Mouse (Mus musculus) CH12.LX (cell line): ENCODE results near the gene Babam2. TPM values are rescaled to one million over a fixed set of nuclear protein-coding genes. Genes with fewer than 3 reads are reported as not detected.

ENCODE experiments used
- DNase-seq: peaks from one replicate; pipeline ENCODE4 v3.0.0-alpha.2; 2013; ENCODE audit errors: extremely low read depth
- H3K27ac ChIP-seq: 2 replicates; pipeline ENCODE4 v1.5.1; 2012; ENCODE audit warnings: low read depth, mild to moderate bottlenecking, control low read depth, moderate library complexity; ENCODE audit not compliant: insufficient read depth
- H3K27me3 ChIP-seq: replicated peaks from 2 replicates; pipeline ENCODE3; 2012; ENCODE audit warnings: inconsistent platforms
- H3K36me3 ChIP-seq, 2 experiments: replicated peaks in 1 of 2; 2 replicates each; pipeline versions ENCODE3 to v1.6.1; 2012; ENCODE audit warnings: inconsistent platforms in 1 of 2, low read length in 1 of 2, mild to moderate bottlenecking in 1 of 2, mixed read lengths in 1 of 2, moderate library complexity in 1 of 2; ENCODE audit not compliant: control insufficient read depth in 1 of 2, insufficient read depth in 1 of 2
- H3K4me1 ChIP-seq, 2 experiments: 2 replicates each; pipeline ENCODE4 v1.6.1; 2012; ENCODE audit warnings: inconsistent platforms in 1 of 2, moderate library complexity in 1 of 2; ENCODE audit not compliant: insufficient read depth in 2 of 2, control insufficient read depth in 1 of 2
- H3K4me2 ChIP-seq: 2 replicates; pipeline ENCODE4 v1.6.1; 2012; ENCODE audit warnings: low read depth, mild to moderate bottlenecking, control low read depth; ENCODE audit not compliant: poor library complexity, insufficient read depth, severe bottlenecking
- H3K4me3 ChIP-seq, 3 experiments: fragments of 150-350 bp in 1 of 3; sonication (generic) in 1 of 3; replicated peaks in 1 of 3; 2 replicates each; pipeline versions ENCODE3 to v1.5.1; 2011 to 2012; ENCODE audit warnings: low read depth in 2 of 3, low read length in 2 of 3, mild to moderate bottlenecking in 2 of 3, moderate library complexity in 2 of 3, control low read depth in 1 of 3, improper control_type of control experiment in 1 of 3, inconsistent platforms in 1 of 3, mixed read lengths in 1 of 3; ENCODE audit not compliant: poor library complexity in 1 of 3
- H3K79me2 ChIP-seq: replicated peaks from 2 replicates; pipeline ENCODE4 v1.6.1; 2012; ENCODE audit warnings: mild to moderate bottlenecking, moderate library complexity; ENCODE audit not compliant: control insufficient read depth, poor library complexity, insufficient read depth, severe bottlenecking; ENCODE audit errors: extremely low read depth
- H3K9ac ChIP-seq: 2 replicates; pipeline ENCODE4 v1.6.1; 2012; ENCODE audit warnings: low read depth, mild to moderate bottlenecking, control low read depth, moderate library complexity; ENCODE audit not compliant: insufficient read depth
- H3K9me3 ChIP-seq: replicated peaks from 2 replicates; pipeline ENCODE3; 2012; ENCODE audit warnings: low read length, inconsistent platforms, mixed read lengths
- CHD1 ChIP-seq: IDR thresholded peaks from 2 replicates; pipeline ENCODE4 v1.6.1; 2012; ENCODE audit warnings: low read depth, low read length, improper control_type of control experiment, inconsistent platforms
- CHD2 ChIP-seq: IDR thresholded peaks from 2 replicates; pipeline ENCODE4 v1.6.1; 2011; ENCODE audit warnings: low read length, improper control_type of control experiment
- CTCF ChIP-seq, 2 experiments: IDR thresholded peaks in 1 of 2; conservative IDR thresholded peaks in 1 of 2; 2 replicates each; pipeline ENCODE4 v1.5.1; 2011 to 2012; ENCODE audit warnings: low read depth in 2 of 2, low read length in 2 of 2, improper control_type of control experiment in 1 of 2, inconsistent platforms in 1 of 2, mild to moderate bottlenecking in 1 of 2, moderate library complexity in 1 of 2
- EP300 ChIP-seq: IDR thresholded peaks from 2 replicates; pipeline ENCODE4 v1.6.1; 2011; ENCODE audit warnings: low read length, improper control_type of control experiment
- HCFC1 ChIP-seq: IDR thresholded peaks from 2 replicates; pipeline ENCODE4 v1.6.1; 2012; ENCODE audit warnings: low read depth, mild to moderate bottlenecking, inconsistent platforms, low read length, improper control_type of control experiment
- IRF4 ChIP-seq: IDR thresholded peaks from 2 replicates; pipeline ENCODE4 v1.6.1; 2014; ENCODE audit warnings: low read depth, mild to moderate bottlenecking, inconsistent platforms, low read length, improper control_type of control experiment
- JUN ChIP-seq: IDR thresholded peaks from 2 replicates; pipeline ENCODE4 v1.6.1; 2011; ENCODE audit warnings: low read depth, mild to moderate bottlenecking, low read length, improper control_type of control experiment, moderate library complexity; ENCODE audit not compliant: insufficient read depth
- JUND ChIP-seq: conservative IDR thresholded peaks from 2 replicates; pipeline ENCODE4 v1.6.1; 2011; ENCODE audit warnings: low read depth, low read length, improper control_type of control experiment
- KAT2A ChIP-seq: IDR thresholded peaks from 2 replicates; pipeline ENCODE4 v1.6.1; 2012; ENCODE audit warnings: low read length, improper control_type of control experiment, inconsistent platforms; ENCODE audit not compliant: insufficient replicate concordance
- MAFK ChIP-seq: IDR thresholded peaks from 2 replicates; pipeline ENCODE4 v1.6.1; 2011; ENCODE audit warnings: low read length, improper control_type of control experiment; ENCODE audit not compliant: insufficient replicate concordance
- MAX ChIP-seq: IDR thresholded peaks from 2 replicates; pipeline ENCODE4 v1.6.1; 2011; ENCODE audit warnings: low read length, improper control_type of control experiment
- MEF2A ChIP-seq: IDR thresholded peaks from 2 replicates; pipeline ENCODE4 v1.6.1; 2014; ENCODE audit warnings: low read depth, mild to moderate bottlenecking, inconsistent platforms, low read length, improper control_type of control experiment, borderline replicate concordance
- MYC ChIP-seq: IDR thresholded peaks from 2 replicates; pipeline ENCODE4 v1.6.1; 2011; ENCODE audit warnings: low read depth, mild to moderate bottlenecking, improper control_type of control experiment, low read length
- NELFE ChIP-seq: IDR thresholded peaks from 2 replicates; pipeline ENCODE4 v1.6.1; 2011; ENCODE audit warnings: low read depth, low read length, improper control_type of control experiment
- NRF1 ChIP-seq: IDR thresholded peaks from 2 replicates; pipeline ENCODE4 v1.6.1; 2014; ENCODE audit warnings: low read depth, mild to moderate bottlenecking, inconsistent platforms, low read length, improper control_type of control experiment, moderate library complexity
- PAX5 ChIP-seq: IDR thresholded peaks from 2 replicates; pipeline ENCODE4 v1.6.1; 2012; ENCODE audit warnings: low read length, inconsistent platforms, mixed read lengths
- POLR2A ChIP-seq: IDR thresholded peaks from 2 replicates; pipeline ENCODE4 v1.6.1; 2011; ENCODE audit warnings: low read depth, mild to moderate bottlenecking, improper control_type of control experiment, low read length
- POLR2AphosphoS2 ChIP-seq: IDR thresholded peaks from 2 replicates; pipeline ENCODE4 v1.6.1; 2011; ENCODE audit warnings: low read depth, low read length, improper control_type of control experiment
- RCOR1 ChIP-seq: conservative IDR thresholded peaks from 2 replicates; pipeline ENCODE4 v1.6.1; 2012; ENCODE audit warnings: low read depth, mild to moderate bottlenecking, inconsistent platforms, low read length, improper control_type of control experiment
- SIN3A ChIP-seq: IDR thresholded peaks from 2 replicates; pipeline ENCODE4 v1.6.1; 2012; ENCODE audit warnings: low read length, improper control_type of control experiment, inconsistent platforms
- SMC3 ChIP-seq: IDR thresholded peaks from 2 replicates; pipeline ENCODE4 v1.6.1; 2011; ENCODE audit warnings: low read depth, low read length, improper control_type of control experiment
- TBP ChIP-seq: conservative IDR thresholded peaks from 2 replicates; pipeline ENCODE4 v1.6.1; 2011; ENCODE audit warnings: low read depth, low read length, improper control_type of control experiment
- USF1 ChIP-seq: IDR thresholded peaks from 2 replicates; pipeline ENCODE4 v1.6.1; 2014; ENCODE audit warnings: low read depth, mild to moderate bottlenecking, inconsistent platforms, low read length, improper control_type of control experiment
- ZC3H11A ChIP-seq: IDR thresholded peaks from 2 replicates; pipeline ENCODE4 v1.6.1; 2012; ENCODE audit warnings: low read depth, mild to moderate bottlenecking, inconsistent platforms, low read length, improper control_type of control experiment
- ZKSCAN1 ChIP-seq: IDR thresholded peaks from 2 replicates; pipeline ENCODE4 v1.6.1; 2012; ENCODE audit warnings: low read depth, inconsistent platforms, low read length, improper control_type of control experiment, borderline replicate concordance
- ZMIZ1 ChIP-seq: IDR thresholded peaks from 2 replicates; pipeline ENCODE4 v1.6.1; 2012; ENCODE audit warnings: low read depth, mild to moderate bottlenecking, inconsistent platforms, low read length, improper control_type of control experiment
- dilution Hi-C: fragments of 300-500 bp; cut with MboI; formaldehyde crosslinking; loops from 2 replicates; pipeline ENCODE4 v1.14.3; 2020; ENCODE audit warnings: low sequenced_read_pairs; ENCODE audit not compliant: extremely low pct_unique_long_range_greater_than_20kb, extremely low pct_ligation_motif_present
- in situ Hi-C: fragments of 300-500 bp; cut with MboI; formaldehyde crosslinking; loops from 3 replicates; pipeline ENCODE4 v1.14.3; 2019; ENCODE audit warnings: low sequenced_read_pairs, low pct_ligation_motif_present, low pct_unique_long_range_greater_than_20kb, mixed read lengths
- polyA plus RNA-seq: library from polyadenylated mRNA; unstranded; fragments of >175 nt; gene quantifications from 2 replicates; pipeline ENCODE4 v1.2.1, GENCODE M21; 2012; ENCODE audit warnings: low read depth; ENCODE audit not compliant: insufficient read length
- total RNA-seq, 2 experiments: library from RNA; depleted of rRNA; stranded (reverse); fragments of 300-350 nt in 1 of 2; fragments of >200 nt in 1 of 2; gene quantifications; 2 replicates each; pipeline ENCODE4 v1.2.3; 2012 to 2014

The Babam2 gene
- total and polyA plus RNA-seq, 3 experiments = 38.2 to 78.0 (median 39.8) TPM

- in situ Hi-C loops = no loop called here
- H3K79me2 ChIP-seq = no peaks in the 10 kb centered on the region
- no peak for DNase-seq
- H3K4me2 ChIP-seq = no peak overlapping the region
- H3K36me3 ChIP-seq = peaks cover 0 to 12% of the 10 kb centered on the region in 2 experiments
- TF ChIP-seq NRF1 = no peak
- TF ChIP-seq MEF2A = no peak
- no peak for TF ChIP-seq SIN3A
- TF ChIP-seq NELFE = no peak
- TF ChIP-seq POLR2AphosphoS2 = no peak
- no peak for TF ChIP-seq POLR2A
- TF ChIP-seq MAFK = no peak
- no peak for TF ChIP-seq PAX5
- TF ChIP-seq EP300 = no peak
- TF ChIP-seq MAX = no peak
- TF ChIP-seq ZC3H11A = no peak
- no peak for TF ChIP-seq IRF4
- TF ChIP-seq SMC3 = no peak
- no peak for TF ChIP-seq CHD2
- TF ChIP-seq CTCF (conservative IDR thresholded peaks at IDR 0.05 in 1 of 2, IDR thresholded peaks at IDR 0.05 in 1 of 2; ENCODE audit: low read depth in 2 of 2, low read length in 2 of 2) = no peak
- no peak for TF ChIP-seq RCOR1
- dilution Hi-C loops = no loop called here
- H3K4me3 ChIP-seq = no peak overlapping the region
- peaks cover 12 to 31% of the 10 kb centered on the region in 2 experiments for H3K4me1 ChIP-seq
- no peak overlapping the region for H3K9ac ChIP-seq
- no peak overlapping the region for H3K27ac ChIP-seq
- H3K9me3 ChIP-seq = no peaks in the 10 kb centered on the region
- no peaks in the 10 kb centered on the region for H3K27me3 ChIP-seq
Measured at GRCm38 (mm10) chr5:32086526-32087090, 389.1 kb downstream of the Babam2 start.

- Histone ChIP-seq H3K27me3 (no peaks in the 10 kb centered on the region), H3K4me1 (peaks cover 12 to 31% of the 10 kb centered on the region in 2 experiments), H3K36me3 (peaks cover 0 to 11% of the 10 kb centered on the region in 2 experiments), H3K79me2 (no peaks in the 10 kb centered on the region), H3K4me3 (no peak overlapping the region), H3K4me2 (no peak overlapping the region), H3K27ac (no peak overlapping the region), H3K9ac (no peak overlapping the region), H3K9me3 (no peaks in the 10 kb centered on the region)
- in situ Hi-C loops = no loop called here
- no peak for DNase-seq
- dilution Hi-C loops = no loop called here
- no peak for TF ChIP-seq CHD1
- no peak for TF ChIP-seq TBP
- TF ChIP-seq USF1 = no peak
- TF ChIP-seq NELFE = no peak
- TF ChIP-seq EP300 = no peak
- no peak for TF ChIP-seq JUND
- TF ChIP-seq JUN = no peak
- TF ChIP-seq HCFC1 = no peak
- TF ChIP-seq ZKSCAN1 = no peak
- TF ChIP-seq MAX = no peak
- TF ChIP-seq KAT2A = no peak
- TF ChIP-seq ZMIZ1 = no peak
- no peak for TF ChIP-seq MYC
Measured at GRCm38 (mm10) chr5:32089481-32089880, 392.0 kb downstream of the Babam2 start.
